Mouse (Mus musculus) C2C12 (cell line): ENCODE measurements around the gene Grid1.

Experiments
- CTCF ChIP-seq: IDR thresholded peaks from one replicate; pipeline ENCODE4 v1.5.1; 2011; ENCODE audit not compliant: control insufficient read depth, insufficient read depth, insufficient read length
- FOSL1 ChIP-seq: IDR thresholded peaks from one replicate; pipeline ENCODE4 v1.8.0; 2011; ENCODE audit warnings: mild to moderate bottlenecking, low read length; ENCODE audit not compliant: poor library complexity, insufficient read depth, severe bottlenecking

DNA sequence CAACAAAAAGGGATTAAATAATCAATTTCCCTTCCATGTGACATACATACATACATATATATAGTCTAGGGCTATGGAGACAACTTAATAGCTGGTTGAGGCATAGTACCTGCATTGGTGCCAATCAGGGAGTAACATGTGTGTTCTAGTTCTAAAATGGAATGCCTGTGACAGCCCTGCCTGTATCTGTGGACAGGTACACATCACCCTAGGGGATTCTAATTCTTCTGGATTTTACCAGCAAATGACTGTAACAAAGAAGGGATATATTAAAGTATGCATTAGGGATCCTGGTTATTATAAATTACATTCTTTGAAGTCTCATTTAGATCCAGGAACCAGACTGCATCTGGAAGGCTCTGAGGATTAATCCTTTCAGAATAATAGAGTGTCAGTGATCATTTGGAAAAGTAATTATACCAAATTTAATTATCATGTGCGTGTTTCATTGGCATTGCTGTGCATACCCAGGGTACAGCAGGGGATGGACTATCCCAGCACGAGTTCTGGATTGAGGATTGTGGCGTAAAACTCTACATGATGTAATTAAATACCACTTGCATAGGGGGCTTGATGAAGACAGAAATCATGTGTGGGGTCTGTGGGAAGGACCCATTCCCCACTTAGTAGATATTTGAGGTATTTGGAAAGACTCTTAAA, 584.5 kb downstream of the Grid1 start:
- TF ChIP-seq CTCF (no peak), FOSL1 (no peak)
